Mouse (Mus musculus) G1E (cell line): Measurements from ENCODE around the gene Slmap.

Experiments used
- CTCF ChIP-seq: IDR thresholded peaks from 2 replicates; pipeline ENCODE4 v1.5.1; 2012; ENCODE audit warnings: low read depth, low read length, inconsistent platforms, mixed read lengths
- GATA1 ChIP-seq: IDR thresholded peaks from 2 replicates; pipeline ENCODE4 v1.6.1; 2012; ENCODE audit warnings: borderline replicate concordance, low read length, inconsistent platforms, mixed read lengths
- GATA2 ChIP-seq: IDR thresholded peaks from 2 replicates; pipeline ENCODE4 v1.6.1; 2012; ENCODE audit warnings: low read depth, low read length, inconsistent platforms, borderline replicate concordance
- POLR2AphosphoS5 ChIP-seq: IDR thresholded peaks from 2 replicates; pipeline ENCODE4 v1.6.1; 2012; ENCODE audit warnings: low read depth, low read length, inconsistent platforms; ENCODE audit not compliant: insufficient replicate concordance
- TAL1 ChIP-seq: conservative IDR thresholded peaks from 2 replicates; pipeline ENCODE4 v1.6.1; 2012; ENCODE audit warnings: low read depth, low read length, inconsistent platforms, mixed read lengths

DNA sequence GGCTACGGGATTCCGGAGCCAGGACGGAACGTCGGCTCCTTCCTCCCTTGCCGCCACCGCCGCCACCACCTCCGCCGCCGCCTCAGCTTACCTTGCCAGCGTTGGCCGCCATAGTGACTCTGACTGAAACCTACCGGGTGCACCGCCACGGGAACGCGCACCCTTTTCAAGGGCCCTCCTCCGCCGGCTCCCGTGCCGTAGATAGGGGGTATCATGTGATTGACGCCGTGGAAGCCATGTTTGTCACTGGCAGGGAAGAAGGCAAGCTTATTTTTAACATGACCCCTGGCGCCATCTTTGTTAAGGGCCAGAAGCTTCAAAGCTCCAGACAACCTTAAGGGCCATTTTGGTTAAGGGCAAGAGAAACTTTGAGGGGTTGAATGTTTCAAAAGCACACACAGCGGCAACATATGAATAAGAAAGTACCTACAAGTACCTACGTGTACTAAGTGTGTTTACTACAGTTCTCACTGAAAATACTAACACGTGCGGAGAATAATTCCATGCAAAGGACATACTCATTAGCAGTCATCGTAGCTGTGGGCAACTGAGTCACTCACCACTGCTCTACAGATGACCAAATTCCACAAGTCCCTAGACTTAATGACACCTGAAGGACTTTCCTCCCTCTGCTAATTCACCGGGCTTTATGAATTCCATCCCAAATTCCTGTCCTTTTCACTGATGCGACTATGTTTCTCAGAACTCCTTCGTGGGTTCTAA is at the start of gene Slmap:
- TF ChIP-seq CTCF, result no peak
- no peak for TF ChIP-seq TAL1
- no peak for TF ChIP-seq GATA1
- TF ChIP-seq POLR2AphosphoS5, result no peak
- no peak for TF ChIP-seq GATA2
